Mouse (Mus musculus): ENCODE measurements around the gene Tmem9. TPM values are rescaled to one million over a fixed set of nuclear protein-coding genes. Genes with fewer than 3 reads are reported as not detected.

Tmem9 gene
- polyA plus RNA-seq, 1 experiment from 2014 or later: 89.4 TPM

DNA sequence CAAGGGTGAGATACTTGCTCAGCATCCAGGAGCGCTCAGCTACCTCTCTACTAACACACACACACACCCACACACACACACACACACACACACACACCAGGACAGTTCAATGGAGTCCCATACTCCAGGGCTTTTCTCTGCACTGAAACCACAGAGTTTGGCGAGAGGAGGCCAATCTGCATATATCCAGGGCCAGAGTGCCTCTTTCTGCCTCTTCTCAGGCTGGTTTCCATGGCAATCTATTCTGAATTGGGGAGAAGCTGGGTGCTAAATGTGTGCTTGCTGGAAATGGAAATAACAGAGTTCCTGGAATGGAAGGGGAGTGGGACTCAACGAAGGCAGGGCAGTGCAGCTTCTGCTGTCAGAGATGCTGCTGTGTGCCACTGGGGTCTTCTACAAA is 47.8 kb downstream of the Tmem9 start:
- Histone ChIP-seq H3K4me1 (replicated peaks; ENCODE audit: control insufficient read depth, insufficient read depth, low read length) (peaks cover 6% of the 10 kb centered on the region; the same call in 1 of the 2 replicates), H3K27ac (ENCODE audit: low read depth, low read length) (no peak overlapping the region), H3K36me3 (ENCODE audit: control insufficient read depth, insufficient read depth, low read length) (no peaks in the 10 kb centered on the region), H3K9me3 (ENCODE audit: control insufficient read depth, low read length) (no peaks in the 10 kb centered on the region), H3K4me2 (ENCODE audit: low read depth, low read length, severe bottlenecking) (no peak overlapping the region), H3K9ac (ENCODE audit: low read length) (no peak overlapping the region), H3K27me3 (ENCODE audit: control insufficient read depth, insufficient read depth, low read length) (peaks cover 11% of the 10 kb centered on the region), H3K4me3 (ENCODE audit: low read depth, low read length) (no peak overlapping the region)
- ATAC-seq (replicated peaks; ENCODE audit: low FRiP score) (no peak), DNase-seq (ENCODE audit: low spot score) (no peak)
- WGBS: 54% methylated on average over 3 of the region's 3 CpGs

DNA sequence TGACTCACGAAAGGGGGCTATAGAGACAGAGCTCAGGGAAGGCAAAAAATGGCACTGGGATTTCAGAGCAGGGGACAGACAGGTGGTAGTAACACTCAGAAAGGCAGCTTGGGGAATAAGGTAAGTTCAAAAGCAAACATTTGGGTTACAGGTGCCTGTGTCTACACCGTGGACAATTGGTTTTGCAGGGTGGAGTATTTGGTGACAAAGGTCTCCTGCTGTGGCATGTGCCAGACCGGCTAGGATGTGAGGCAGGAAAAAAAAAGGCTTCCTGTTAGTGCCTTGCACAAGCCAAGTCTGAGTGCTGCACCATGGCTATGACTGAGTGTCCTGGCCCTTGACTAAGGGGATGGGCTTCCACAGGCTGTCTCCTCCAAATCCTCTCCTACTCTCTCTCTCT is 50.6 kb downstream of the Tmem9 start:
- H3K4me2 ChIP-seq (ENCODE audit: low read depth, low read length, severe bottlenecking): no peak overlapping the region
- no peak overlapping the region for H3K9ac ChIP-seq (ENCODE audit: low read length)
- DNase-seq (ENCODE audit: low spot score) (no peak), ATAC-seq (replicated peaks; ENCODE audit: low FRiP score) (no peak)
- H3K27ac ChIP-seq (ENCODE audit: low read depth, low read length): no peak overlapping the region
- H3K27me3 ChIP-seq (ENCODE audit: control insufficient read depth, insufficient read depth, low read length): no peaks in the 10 kb centered on the region
- 57% methylated on average over 3 of the region's 3 CpGs for WGBS
- H3K9me3 ChIP-seq (ENCODE audit: control insufficient read depth, low read length): no peaks in the 10 kb centered on the region
- no peaks in the 10 kb centered on the region for H3K4me1 ChIP-seq (replicated peaks; ENCODE audit: control insufficient read depth, insufficient read depth, low read length)
- H3K36me3 ChIP-seq (ENCODE audit: control insufficient read depth, insufficient read depth, low read length): no peaks in the 10 kb centered on the region
- H3K4me3 ChIP-seq (ENCODE audit: low read depth, low read length): no peak overlapping the region

DNA sequence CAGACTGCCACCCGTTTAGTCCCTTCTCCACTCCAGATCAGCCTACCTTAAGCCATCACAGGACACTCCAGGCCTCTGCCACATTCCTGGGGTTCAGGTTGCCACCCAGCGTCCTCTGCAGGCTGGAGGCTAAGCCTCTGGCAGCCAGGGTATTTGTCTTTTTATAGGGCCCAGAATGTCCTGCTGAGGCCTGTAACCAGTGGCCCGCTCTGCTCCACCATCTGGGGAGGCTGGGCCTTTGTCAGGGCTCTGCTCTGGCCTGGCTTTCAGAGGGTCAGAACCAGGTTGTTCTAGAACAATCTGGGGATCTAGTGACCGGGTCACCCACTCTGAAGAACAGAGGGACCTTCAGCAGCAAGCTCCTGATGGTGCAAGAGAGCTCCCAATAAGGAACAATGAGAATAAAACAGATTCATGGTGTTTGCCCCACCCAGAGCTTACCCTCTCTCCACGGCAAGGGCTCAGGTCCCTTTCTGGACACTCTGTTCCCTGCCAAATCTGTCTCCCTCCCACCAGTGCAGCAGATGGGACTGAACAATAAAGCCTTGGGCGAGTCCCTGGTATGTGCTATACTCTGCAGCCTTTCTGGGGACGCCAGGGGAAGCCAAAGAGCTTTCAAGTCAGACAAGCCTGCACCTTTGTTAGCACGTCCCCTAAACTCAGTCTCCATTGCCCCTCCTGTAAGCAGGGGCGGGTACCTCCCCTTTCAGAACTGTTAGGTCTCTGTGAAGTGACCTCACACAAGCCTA is 53.3 kb downstream of the Tmem9 start:
- no peak; the same call in 1 of the 2 replicates for ATAC-seq (replicated peaks; ENCODE audit: low FRiP score)
- DNase-seq (ENCODE audit: low spot score): no peak
- 52% methylated on average over 9 of the region's 9 CpGs for WGBS
- Histone ChIP-seq H3K9ac (ENCODE audit: low read length) (no peak overlapping the region), H3K27me3 (ENCODE audit: control insufficient read depth, insufficient read depth, low read length) (no peaks in the 10 kb centered on the region), H3K36me3 (ENCODE audit: control insufficient read depth, insufficient read depth, low read length) (no peaks in the 10 kb centered on the region), H3K4me1 (replicated peaks; ENCODE audit: control insufficient read depth, insufficient read depth, low read length) (no peaks in the 10 kb centered on the region), H3K4me2 (ENCODE audit: low read depth, low read length, severe bottlenecking) (no peak overlapping the region), H3K27ac (ENCODE audit: low read depth, low read length) (no peak overlapping the region), H3K9me3 (ENCODE audit: control insufficient read depth, low read length) (no peaks in the 10 kb centered on the region), H3K4me3 (ENCODE audit: low read depth, low read length) (no peak overlapping the region)

DNA sequence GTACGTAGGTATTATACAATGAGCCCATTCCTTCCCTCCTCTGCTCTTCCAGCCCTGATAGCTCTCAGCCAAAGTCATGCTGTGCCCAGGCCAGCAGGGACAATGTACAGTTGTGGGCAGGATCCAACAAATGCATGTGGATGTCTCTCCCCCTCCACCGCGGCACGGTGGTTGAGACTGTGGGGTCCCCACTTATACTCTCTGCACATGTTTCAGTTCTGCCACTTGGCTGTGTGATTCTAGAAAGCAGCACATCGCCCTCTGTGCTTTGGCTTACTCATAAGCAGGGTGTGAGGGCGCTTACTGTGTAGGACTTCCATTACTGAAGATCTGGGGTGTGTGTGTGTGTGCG is 53.8 kb downstream of the Tmem9 start:
- no peaks in the 10 kb centered on the region for H3K27me3 ChIP-seq (ENCODE audit: control insufficient read depth, insufficient read depth, low read length)
- no peak overlapping the region for H3K4me2 ChIP-seq (ENCODE audit: low read depth, low read length, severe bottlenecking)
- no peak for ATAC-seq (replicated peaks; ENCODE audit: low FRiP score)
- H3K36me3 ChIP-seq (ENCODE audit: control insufficient read depth, insufficient read depth, low read length): no peaks in the 10 kb centered on the region
- H3K4me3 ChIP-seq (ENCODE audit: low read depth, low read length): no peak overlapping the region
- no peaks in the 10 kb centered on the region for H3K4me1 ChIP-seq (replicated peaks; ENCODE audit: control insufficient read depth, insufficient read depth, low read length)
- no peaks in the 10 kb centered on the region for H3K9me3 ChIP-seq (ENCODE audit: control insufficient read depth, low read length)
- H3K9ac ChIP-seq (ENCODE audit: low read length): no peak overlapping the region
- 84% methylated on average over 7 of the region's 7 CpGs for WGBS
- no peak overlapping the region for H3K27ac ChIP-seq (ENCODE audit: low read depth, low read length)
- no peak for DNase-seq (ENCODE audit: low spot score)

DNA sequence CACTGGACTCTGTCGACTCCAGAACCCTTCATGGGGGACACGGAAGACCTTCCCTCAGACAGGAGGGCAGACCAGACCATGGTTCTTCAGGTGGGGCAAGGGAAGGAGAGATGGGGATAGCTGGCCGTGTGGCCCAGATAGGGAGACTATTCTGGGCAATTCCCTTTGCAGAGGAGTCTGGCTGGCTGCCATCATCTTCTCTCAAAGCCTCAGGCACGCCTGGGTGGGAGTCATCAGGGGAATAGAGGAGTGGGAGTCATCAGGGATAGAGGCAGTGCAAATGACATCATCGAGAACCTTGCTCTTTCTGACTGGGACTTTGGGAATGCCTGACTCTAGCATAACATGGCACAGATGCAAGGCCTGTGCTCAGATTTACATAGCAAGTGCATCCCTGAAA is 56.0 kb downstream of the Tmem9 start:
- ATAC-seq (replicated peaks; ENCODE audit: low FRiP score) (no peak), DNase-seq (ENCODE audit: low spot score) (no peak)
- 78% methylated on average over 5 of the region's 5 CpGs for WGBS
- H3K4me2 ChIP-seq (ENCODE audit: low read depth, low read length, severe bottlenecking): no peak overlapping the region
- no peak overlapping the region for H3K4me3 ChIP-seq (ENCODE audit: low read depth, low read length)
- no peaks in the 10 kb centered on the region for H3K4me1 ChIP-seq (replicated peaks; ENCODE audit: control insufficient read depth, insufficient read depth, low read length)
- no peak overlapping the region for H3K27ac ChIP-seq (ENCODE audit: low read depth, low read length)
- H3K9ac ChIP-seq (ENCODE audit: low read length): no peak overlapping the region
- H3K36me3 ChIP-seq (ENCODE audit: control insufficient read depth, insufficient read depth, low read length): no peaks in the 10 kb centered on the region
- no peaks in the 10 kb centered on the region for H3K27me3 ChIP-seq (ENCODE audit: control insufficient read depth, insufficient read depth, low read length)
- H3K9me3 ChIP-seq (ENCODE audit: control insufficient read depth, low read length): no peaks in the 10 kb centered on the region

GRCm38 (mm10) chr1:136066621-136067020 is 58.7 kb downstream of the Tmem9 start:
- Histone ChIP-seq H3K27me3 (ENCODE audit: control insufficient read depth, insufficient read depth, low read length) (no peaks in the 10 kb centered on the region), H3K27ac (ENCODE audit: low read depth, low read length) (no peak overlapping the region), H3K9me3 (ENCODE audit: control insufficient read depth, low read length) (no peaks in the 10 kb centered on the region), H3K4me1 (replicated peaks; ENCODE audit: control insufficient read depth, insufficient read depth, low read length) (no peaks in the 10 kb centered on the region), H3K9ac (ENCODE audit: low read length) (no peak overlapping the region), H3K4me3 (ENCODE audit: low read depth, low read length) (no peak overlapping the region), H3K4me2 (ENCODE audit: low read depth, low read length, severe bottlenecking) (no peak overlapping the region), H3K36me3 (ENCODE audit: control insufficient read depth, insufficient read depth, low read length) (no peaks in the 10 kb centered on the region)
- DNase-seq (ENCODE audit: low spot score) (no peak), ATAC-seq (replicated peaks; ENCODE audit: low FRiP score) (no peak)
- 67% methylated on average over 1 of the region's 1 CpGs for WGBS

- Histone ChIP-seq H3K27me3 (ENCODE audit: control insufficient read depth, insufficient read depth, low read length) (no peaks in the 10 kb centered on the region), H3K4me2 (ENCODE audit: low read depth, low read length, severe bottlenecking) (no peak overlapping the region), H3K27ac (ENCODE audit: low read depth, low read length) (no peak overlapping the region), H3K4me1 (replicated peaks; ENCODE audit: control insufficient read depth, insufficient read depth, low read length) (no peaks in the 10 kb centered on the region), H3K9ac (ENCODE audit: low read length) (no peak overlapping the region), H3K36me3 (ENCODE audit: control insufficient read depth, insufficient read depth, low read length) (no peaks in the 10 kb centered on the region), H3K4me3 (ENCODE audit: low read depth, low read length) (no peak overlapping the region), H3K9me3 (ENCODE audit: control insufficient read depth, low read length) (no peaks in the 10 kb centered on the region)
- WGBS: 76% methylated on average over 3 of the region's 3 CpGs
- DNase-seq (ENCODE audit: low spot score) (no peak), ATAC-seq (replicated peaks; ENCODE audit: low FRiP score) (no peak)
These were observed 59.6 kb downstream of the Tmem9 start for GRCm38 (mm10) chr1:136067579-136067978.

GRCm38 (mm10) chr1:136076086-136076485 is 68.1 kb downstream of the Tmem9 start:
- H3K36me3 ChIP-seq (ENCODE audit: control insufficient read depth, insufficient read depth, low read length): no peaks in the 10 kb centered on the region
- no peak overlapping the region for H3K27ac ChIP-seq (ENCODE audit: low read depth, low read length)
- no peaks in the 10 kb centered on the region for H3K27me3 ChIP-seq (ENCODE audit: control insufficient read depth, insufficient read depth, low read length)
- H3K4me1 ChIP-seq (replicated peaks; ENCODE audit: control insufficient read depth, insufficient read depth, low read length): no peaks in the 10 kb centered on the region
- ATAC-seq (replicated peaks; ENCODE audit: low FRiP score) (no peak), DNase-seq (ENCODE audit: low spot score) (no peak)
- 16% methylated on average over 3 of the region's 3 CpGs for WGBS
- H3K9ac ChIP-seq (ENCODE audit: low read length): no peak overlapping the region
- H3K9me3 ChIP-seq (ENCODE audit: control insufficient read depth, low read length): no peaks in the 10 kb centered on the region
- H3K4me2 ChIP-seq (ENCODE audit: low read depth, low read length, severe bottlenecking): no peak overlapping the region
- no peak overlapping the region for H3K4me3 ChIP-seq (ENCODE audit: low read depth, low read length)

GRCm38 (mm10) chr1:136077656-136078055 is 69.7 kb downstream of the Tmem9 start:
- H3K27ac ChIP-seq (ENCODE audit: low read depth, low read length): no peak overlapping the region
- no peak for DNase-seq (ENCODE audit: low spot score)
- no peaks in the 10 kb centered on the region for H3K27me3 ChIP-seq (ENCODE audit: control insufficient read depth, insufficient read depth, low read length)
- no peak overlapping the region for H3K4me2 ChIP-seq (ENCODE audit: low read depth, low read length, severe bottlenecking)
- no peak overlapping the region for H3K9ac ChIP-seq (ENCODE audit: low read length)
- WGBS: 77% methylated on average over 4 of the region's 4 CpGs
- H3K4me1 ChIP-seq (replicated peaks; ENCODE audit: control insufficient read depth, insufficient read depth, low read length): no peaks in the 10 kb centered on the region
- no peaks in the 10 kb centered on the region for H3K36me3 ChIP-seq (ENCODE audit: control insufficient read depth, insufficient read depth, low read length)
- ATAC-seq (replicated peaks; ENCODE audit: low FRiP score): no peak
- H3K9me3 ChIP-seq (ENCODE audit: control insufficient read depth, low read length): 0 out of 2 replicates have a peak, but pooled peaks cover 2% of the 10 kb centered on the region
- no peak overlapping the region for H3K4me3 ChIP-seq (ENCODE audit: low read depth, low read length)
